Mouse (Mus musculus) testis, adult 2 months (tissue): ENCODE measurements around the gene Fxyd6.

Experiments
- CTCF ChIP-seq: fragments of 200-500 bp; IDR thresholded peaks from 2 replicates; pipeline ENCODE4 v1.5.1; 2012; ENCODE audit warnings: low read depth, mild to moderate bottlenecking, inconsistent platforms, low read length, moderate library complexity; ENCODE audit not compliant: control insufficient read depth, insufficient read depth, insufficient replicate concordance
- POLR2A ChIP-seq: fragments of 200-500 bp; IDR thresholded peaks from 2 replicates; pipeline ENCODE4 v1.6.1; 2012; ENCODE audit warnings: low read depth, mild to moderate bottlenecking, inconsistent platforms, low read length, moderate library complexity; ENCODE audit not compliant: control insufficient read depth

- TF ChIP-seq CTCF (no peak), POLR2A (no peak)
Measured at GRCm38 (mm10) chr9:45429392-45429791, 59.4 kb downstream of the Fxyd6 start.
